Mouse (Mus musculus): ENCODE measurements around the gene Tufm.

GRCm38 (mm10) chr7:126463004-126463403, 24.2 kb upstream of the Tufm start, which contains the start of gene Atp2a1:
- TF ChIP-seq CTCF (IDR thresholded peaks at IDR 0.05; ENCODE audit: low read depth, low read length) = no peak
- TF ChIP-seq POLR2A (IDR thresholded peaks at IDR 0.05; ENCODE audit: insufficient read depth, low read length) = no peak
